ENCODE assay signal across 17 mouse cellular contexts in the genomic region with DNA sequence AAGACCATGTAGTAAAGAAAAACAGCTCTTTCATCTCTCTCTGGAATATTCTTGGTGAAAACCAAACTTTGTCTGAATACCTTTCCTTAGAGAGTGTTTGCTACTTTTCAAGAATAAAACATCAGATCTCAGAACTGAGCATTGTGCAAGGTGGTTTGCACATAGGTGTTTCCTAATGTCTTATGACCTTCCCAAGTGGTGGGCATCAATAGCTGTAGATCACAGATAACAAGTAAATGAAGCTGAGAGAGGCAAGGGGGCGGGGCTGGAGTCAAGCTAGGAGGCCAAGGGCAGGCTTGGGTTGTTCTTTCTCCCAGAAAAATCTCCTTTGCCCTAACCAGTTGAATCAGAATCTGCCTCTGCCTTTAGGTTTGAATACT. TPM values are rescaled to one million over a fixed set of nuclear protein-coding genes. Genes with fewer than 3 reads are reported as not detected.
A peak's percentile ranks its signal among the peaks of the same experiment; 100 is the strongest.
DNase-seq lines count a peak whose midpoint lies in the region; TF ChIP-seq lines count a peak whose summit lies in the region.
"Had no signal": no experiment of that assay in that cellular context is flagged by ENCODE, and none has a peak within 500 bp of the region (broad histone marks: within the 10 kb centered on the region; RNA-seq: fewer than 3 reads in every experiment).

No protein-coding gene starts in this region.

- no peak for TF ChIP-seq POLR2A in bone marrow macrophage, adult 2 months (IDR thresholded peaks at IDR 0.05; ENCODE audit: borderline replicate concordance, low read depth, low read length)

- DNase-seq in liver, result peak; percentile 48
- DNase-seq in heart, postnatal 36 days, result no peak
- DNase-seq in kidney, adult 11 months, result no peak
- DNase-seq in cerebellum, postnatal 25 days, result no peak
- DNase-seq in ovary, postnatal 10 days (ENCODE audit: low spot score), result no peak
- DNase-seq: B cell, adult 2 months; cerebellum, adult 2 months; gastrocnemius, adult 2 months; gastrocnemius, postnatal 25 days; heart, adult 11 months; heart, postnatal 4 days had no signal

- intact Hi-C loops in heart, postnatal 36 days (cut with DNase I), result no loop called here

- H3K4me3 ChIP-seq in bone marrow macrophage, adult 2 months (ENCODE audit: insufficient read depth, low read length), result no peak overlapping the region
- H3K4me3 ChIP-seq in macrophage (ENCODE audit: inconsistent target), result no peak overlapping the region
- H3K4me3 ChIP-seq: gastrocnemius, adult 2 months; heart, embryonic 13.5 days; hindbrain, embryonic 12.5 days had no signal

- no peak for TF ChIP-seq CTCF in bone marrow macrophage, adult 2 months (IDR thresholded peaks at IDR 0.05; ENCODE audit: low read depth, low read length)

- no peaks in the 10 kb centered on the region for H3K79me2 ChIP-seq in macrophage (ENCODE audit: inconsistent target)

- 88% methylated on average over 1 of the region's 1 CpGs for WGBS in macrophage (ENCODE audit: missing documents)

- H3K27ac ChIP-seq in bone marrow macrophage, adult 2 months (ENCODE audit: insufficient read depth, low read depth, low read length), result peak overlapping the region; percentile 56
- H3K27ac ChIP-seq in macrophage, result peak overlapping the region; percentile 70
- H3K27ac ChIP-seq: gastrocnemius, adult 2 months; heart, embryonic 13.5 days; hindbrain, embryonic 12.5 days had no signal

- peaks cover 57% of the 10 kb centered on the region for H3K4me1 ChIP-seq in bone marrow macrophage, adult 2 months (ENCODE audit: control insufficient read depth, insufficient read depth, low read length)
- H3K4me1 ChIP-seq: hindbrain, embryonic 12.5 days had no signal

- H3K36me3 ChIP-seq in macrophage (ENCODE audit: inconsistent target), result no peaks in the 10 kb centered on the region
- H3K36me3 ChIP-seq: G1E; heart, embryonic 13.5 days; hindbrain, embryonic 12.5 days had no signal

RNA-seq across cellular contexts. Expression of gene Ptger3, which starts 9.6 kb away (rescaled TPM):
- 9.0 and 9.2 TPM in 2 replicates for polyA plus RNA-seq in bone marrow macrophage, adult 2 months (2012; ENCODE audit: insufficient read depth, insufficient read length, missing spikeins)
- total RNA-seq in macrophage (2018; cell fraction: chromatin; rRNA removed), result 1 to 10 TPM in 7 of 26 experiments, under 1 TPM in 11, not detected in 8; 0.16 to 3.6 (median 0.81) TPM
- total RNA-seq in macrophage (2018; cell fraction: cytosol; rRNA removed), result 1 to 10 TPM in 21 of 26 experiments, under 1 TPM in 5; 0.70 to 4.2 (median 1.9) TPM
- 1 to 10 TPM in 22 of 26 experiments, under 1 TPM in 4; 0.41 to 7.9 (median 1.7) TPM for total RNA-seq in macrophage (2018; cell fraction: nucleus; rRNA removed)
- 0.94 to 4.8 TPM (median 1.9 TPM) in 3 replicates for polyA plus RNA-seq in macrophage (2018)
- under 1 TPM; 0.16 to 0.94 TPM for total RNA-seq in heart, postnatal 36 days (2021)
- polyA plus RNA-seq: inflammation-experienced regulatory T-cells, adult 6 months had no signal

RNA-seq across cellular contexts. Expression of gene Zranb2, which starts 42.4 kb away (rescaled TPM):
- 63.7 and 64.7 TPM in 2 replicates for polyA plus RNA-seq in bone marrow macrophage, adult 2 months (2012; ENCODE audit: insufficient read depth, insufficient read length, missing spikeins)
- total RNA-seq in macrophage (2018; cell fraction: chromatin; rRNA removed), result 100 to 1,000 TPM; 155 to 354 (median 239) TPM
- total RNA-seq in macrophage (2018; cell fraction: cytosol; rRNA removed), result 10 to 100 TPM; 28.6 to 55.6 (median 39.9) TPM
- total RNA-seq in macrophage (2018; cell fraction: nucleus; rRNA removed), result 100 to 1,000 TPM in 25 of 26 experiments, 10 to 100 TPM in 1; 96.3 to 305 (median 146) TPM
- 39.5 to 91.8 TPM (median 48.6 TPM) in 3 replicates for polyA plus RNA-seq in macrophage (2018)
- total RNA-seq in heart, postnatal 36 days (2021), result 10 to 100 TPM; 36.1 to 36.2 TPM
